Mouse (Mus musculus) CH12.LX (cell line): ENCODE measurements at regions not wholly inside any gene's neighbourhood (a gene's known extent, or its start where the extent isn't known, plus 50 kb on each side); places are given as distances from the start of the nearest gene placed in this dataset.

Experiments
- DNase-seq: peaks from one replicate; pipeline ENCODE4 v3.0.0-alpha.2; 2013; ENCODE audit errors: extremely low read depth
- H3K27ac ChIP-seq: 2 replicates; pipeline ENCODE4 v1.5.1; 2012; ENCODE audit warnings: low read depth, mild to moderate bottlenecking, control low read depth, moderate library complexity; ENCODE audit not compliant: insufficient read depth
- H3K27me3 ChIP-seq: replicated peaks from 2 replicates; pipeline ENCODE3; 2012; ENCODE audit warnings: inconsistent platforms
- H3K36me3 ChIP-seq, 2 experiments: replicated peaks in 1 of 2; 2 replicates each; pipeline versions ENCODE3 to v1.6.1; 2012; ENCODE audit warnings: inconsistent platforms in 1 of 2, low read length in 1 of 2, mild to moderate bottlenecking in 1 of 2, mixed read lengths in 1 of 2, moderate library complexity in 1 of 2; ENCODE audit not compliant: control insufficient read depth in 1 of 2, insufficient read depth in 1 of 2
- H3K4me1 ChIP-seq, 2 experiments: 2 replicates each; pipeline ENCODE4 v1.6.1; 2012; ENCODE audit warnings: inconsistent platforms in 1 of 2, moderate library complexity in 1 of 2; ENCODE audit not compliant: insufficient read depth in 2 of 2, control insufficient read depth in 1 of 2
- H3K4me2 ChIP-seq: 2 replicates; pipeline ENCODE4 v1.6.1; 2012; ENCODE audit warnings: low read depth, mild to moderate bottlenecking, control low read depth; ENCODE audit not compliant: poor library complexity, insufficient read depth, severe bottlenecking
- H3K4me3 ChIP-seq, 3 experiments: fragments of 150-350 bp in 1 of 3; sonication (generic) in 1 of 3; replicated peaks in 1 of 3; 2 replicates each; pipeline versions ENCODE3 to v1.5.1; 2011 to 2012; ENCODE audit warnings: low read depth in 2 of 3, low read length in 2 of 3, mild to moderate bottlenecking in 2 of 3, moderate library complexity in 2 of 3, control low read depth in 1 of 3, improper control_type of control experiment in 1 of 3, inconsistent platforms in 1 of 3, mixed read lengths in 1 of 3; ENCODE audit not compliant: poor library complexity in 1 of 3
- H3K79me2 ChIP-seq: replicated peaks from 2 replicates; pipeline ENCODE4 v1.6.1; 2012; ENCODE audit warnings: mild to moderate bottlenecking, moderate library complexity; ENCODE audit not compliant: control insufficient read depth, poor library complexity, insufficient read depth, severe bottlenecking; ENCODE audit errors: extremely low read depth
- H3K9ac ChIP-seq: 2 replicates; pipeline ENCODE4 v1.6.1; 2012; ENCODE audit warnings: low read depth, mild to moderate bottlenecking, control low read depth, moderate library complexity; ENCODE audit not compliant: insufficient read depth
- H3K9me3 ChIP-seq: replicated peaks from 2 replicates; pipeline ENCODE3; 2012; ENCODE audit warnings: low read length, inconsistent platforms, mixed read lengths
- BHLHE40 ChIP-seq: IDR thresholded peaks from 2 replicates; pipeline ENCODE4 v1.6.1; 2011; ENCODE audit warnings: mild to moderate bottlenecking, low read depth, low read length, improper control_type of control experiment
- CTCF ChIP-seq, 2 experiments: IDR thresholded peaks in 1 of 2; conservative IDR thresholded peaks in 1 of 2; 2 replicates each; pipeline ENCODE4 v1.5.1; 2011 to 2012; ENCODE audit warnings: low read depth in 2 of 2, low read length in 2 of 2, improper control_type of control experiment in 1 of 2, inconsistent platforms in 1 of 2, mild to moderate bottlenecking in 1 of 2, moderate library complexity in 1 of 2
- ELF1 ChIP-seq: IDR thresholded peaks from 2 replicates; pipeline ENCODE4 v1.6.1; 2014; ENCODE audit warnings: low read depth, mild to moderate bottlenecking, inconsistent platforms, low read length, improper control_type of control experiment
- EP300 ChIP-seq: IDR thresholded peaks from 2 replicates; pipeline ENCODE4 v1.6.1; 2011; ENCODE audit warnings: low read length, improper control_type of control experiment
- GABPA ChIP-seq: IDR thresholded peaks from 2 replicates; pipeline ENCODE4 v1.6.1; 2012; ENCODE audit warnings: low read depth, low read length, improper control_type of control experiment, inconsistent platforms; ENCODE audit not compliant: insufficient replicate concordance
- IRF4 ChIP-seq: IDR thresholded peaks from 2 replicates; pipeline ENCODE4 v1.6.1; 2014; ENCODE audit warnings: low read depth, mild to moderate bottlenecking, inconsistent platforms, low read length, improper control_type of control experiment
- JUN ChIP-seq: IDR thresholded peaks from 2 replicates; pipeline ENCODE4 v1.6.1; 2011; ENCODE audit warnings: low read depth, mild to moderate bottlenecking, low read length, improper control_type of control experiment, moderate library complexity; ENCODE audit not compliant: insufficient read depth
- KAT2A ChIP-seq: IDR thresholded peaks from 2 replicates; pipeline ENCODE4 v1.6.1; 2012; ENCODE audit warnings: low read length, improper control_type of control experiment, inconsistent platforms; ENCODE audit not compliant: insufficient replicate concordance
- MAFK ChIP-seq: IDR thresholded peaks from 2 replicates; pipeline ENCODE4 v1.6.1; 2011; ENCODE audit warnings: low read length, improper control_type of control experiment; ENCODE audit not compliant: insufficient replicate concordance
- MYC ChIP-seq: IDR thresholded peaks from 2 replicates; pipeline ENCODE4 v1.6.1; 2011; ENCODE audit warnings: low read depth, mild to moderate bottlenecking, improper control_type of control experiment, low read length
- NRF1 ChIP-seq: IDR thresholded peaks from 2 replicates; pipeline ENCODE4 v1.6.1; 2014; ENCODE audit warnings: low read depth, mild to moderate bottlenecking, inconsistent platforms, low read length, improper control_type of control experiment, moderate library complexity
- PAX5 ChIP-seq: IDR thresholded peaks from 2 replicates; pipeline ENCODE4 v1.6.1; 2012; ENCODE audit warnings: low read length, inconsistent platforms, mixed read lengths
- POLR2AphosphoS2 ChIP-seq: IDR thresholded peaks from 2 replicates; pipeline ENCODE4 v1.6.1; 2011; ENCODE audit warnings: low read depth, low read length, improper control_type of control experiment
- RAD21 ChIP-seq: IDR thresholded peaks from 2 replicates; pipeline ENCODE4 v1.6.1; 2011; ENCODE audit warnings: low read depth, mild to moderate bottlenecking, low read length, improper control_type of control experiment, moderate library complexity
- SIN3A ChIP-seq: IDR thresholded peaks from 2 replicates; pipeline ENCODE4 v1.6.1; 2012; ENCODE audit warnings: low read length, improper control_type of control experiment, inconsistent platforms
- SMC3 ChIP-seq: IDR thresholded peaks from 2 replicates; pipeline ENCODE4 v1.6.1; 2011; ENCODE audit warnings: low read depth, low read length, improper control_type of control experiment
- TBP ChIP-seq: conservative IDR thresholded peaks from 2 replicates; pipeline ENCODE4 v1.6.1; 2011; ENCODE audit warnings: low read depth, low read length, improper control_type of control experiment
- UBTF ChIP-seq: IDR thresholded peaks from 2 replicates; pipeline ENCODE4 v1.6.1; 2012; ENCODE audit warnings: low read depth, mild to moderate bottlenecking, inconsistent platforms, low read length, improper control_type of control experiment, moderate library complexity
- ZKSCAN1 ChIP-seq: IDR thresholded peaks from 2 replicates; pipeline ENCODE4 v1.6.1; 2012; ENCODE audit warnings: low read depth, inconsistent platforms, low read length, improper control_type of control experiment, borderline replicate concordance
- ZMIZ1 ChIP-seq: IDR thresholded peaks from 2 replicates; pipeline ENCODE4 v1.6.1; 2012; ENCODE audit warnings: low read depth, mild to moderate bottlenecking, inconsistent platforms, low read length, improper control_type of control experiment
- dilution Hi-C: fragments of 300-500 bp; cut with MboI; formaldehyde crosslinking; loops from 2 replicates; pipeline ENCODE4 v1.14.3; 2020; ENCODE audit warnings: low sequenced_read_pairs; ENCODE audit not compliant: extremely low pct_unique_long_range_greater_than_20kb, extremely low pct_ligation_motif_present
- in situ Hi-C: fragments of 300-500 bp; cut with MboI; formaldehyde crosslinking; loops from 3 replicates; pipeline ENCODE4 v1.14.3; 2019; ENCODE audit warnings: low sequenced_read_pairs, low pct_ligation_motif_present, low pct_unique_long_range_greater_than_20kb, mixed read lengths

GRCm38 (mm10) chr5:142325560-142325959 is 75.7 kb upstream of the Foxk1 start:
- no peaks in the 10 kb centered on the region for H3K9me3 ChIP-seq
- H3K27ac ChIP-seq = no peak overlapping the region
- H3K79me2 ChIP-seq = no peaks in the 10 kb centered on the region
- peaks cover 35% of the 10 kb centered on the region for H3K27me3 ChIP-seq
- dilution Hi-C loops (no loop called here), in situ Hi-C loops (no loop called here)
- H3K9ac ChIP-seq = no peak overlapping the region
- no peak for DNase-seq
- no peak overlapping the region for H3K4me3 ChIP-seq
- H3K4me1 ChIP-seq = peaks cover 0 to 3% of the 10 kb centered on the region in 2 experiments; a peak in 2 of 4 replicates
- no peak for TF ChIP-seq UBTF
- peak in 1 of 2 experiments; percentile 22; a peak in 2 of 4 replicates for TF ChIP-seq CTCF (conservative IDR thresholded peaks at IDR 0.05 in 1 of 2, IDR thresholded peaks at IDR 0.05 in 1 of 2; ENCODE audit: low read depth in 2 of 2, low read length in 2 of 2)
- H3K36me3 ChIP-seq = no peaks in the 10 kb centered on the region
- H3K4me2 ChIP-seq = no peak overlapping the region

GRCm38 (mm10) chr5:142327261-142327660 is 74.0 kb upstream of the Foxk1 start:
- Histone ChIP-seq H3K9ac (no peak overlapping the region), H3K4me2 (no peak overlapping the region), H3K9me3 (no peaks in the 10 kb centered on the region), H3K27ac (no peak overlapping the region), H3K4me3 (no peak overlapping the region), H3K27me3 (peaks cover 18% of the 10 kb centered on the region), H3K36me3 (no peaks in the 10 kb centered on the region), H3K79me2 (no peaks in the 10 kb centered on the region), H3K4me1 (peaks cover 0 to 3% of the 10 kb centered on the region in 2 experiments; a peak in 2 of 4 replicates)
- in situ Hi-C loops (no loop called here), dilution Hi-C loops (no loop called here)
- TF ChIP-seq RAD21 (peak; percentile 36), BHLHE40 (no peak), SMC3 (peak; percentile 33), CTCF (conservative IDR thresholded peaks at IDR 0.05 in 1 of 2, IDR thresholded peaks at IDR 0.05 in 1 of 2; ENCODE audit: low read depth in 2 of 2, low read length in 2 of 2) (peak in 1 of 2 experiments; percentile 66; a peak in 3 of 4 replicates), POLR2AphosphoS2 (no peak)
- DNase-seq = peak; percentile 54

DNA sequence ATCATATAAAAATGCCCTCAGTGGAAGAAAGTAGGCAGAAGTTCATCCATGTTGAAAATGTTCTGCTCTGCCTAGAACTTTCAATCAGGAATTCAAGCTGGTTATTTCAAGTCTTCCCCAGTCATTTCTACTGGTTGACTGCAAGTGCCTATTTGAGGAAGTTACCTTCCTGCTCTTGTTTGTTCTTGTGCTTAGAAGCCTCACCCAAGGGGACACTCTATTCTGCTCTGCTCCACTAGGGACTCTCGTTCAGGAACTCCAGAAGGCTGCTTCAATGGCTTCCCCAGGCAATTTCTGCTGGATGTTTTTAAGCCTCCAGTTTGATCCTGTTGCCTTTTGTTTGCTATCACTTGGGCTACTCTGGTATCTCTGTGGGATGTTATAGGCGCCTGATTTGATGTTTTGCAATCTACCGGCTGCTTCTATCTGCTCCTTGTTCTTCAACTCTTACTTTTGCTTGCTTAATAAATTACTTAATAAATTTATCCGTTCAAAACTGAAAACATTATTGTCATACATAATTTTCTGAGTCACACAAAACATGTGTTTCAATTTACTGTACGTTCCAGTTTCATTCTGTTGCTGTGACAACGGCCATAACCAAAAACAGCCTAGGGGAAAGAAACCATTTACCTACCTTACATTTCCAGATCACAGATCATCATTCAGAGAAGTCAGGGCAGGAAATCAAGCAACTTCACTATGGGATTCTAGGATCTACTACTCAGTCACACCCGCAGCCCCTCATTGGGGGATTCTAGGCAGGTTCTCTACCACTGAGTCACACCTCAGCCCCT is 71.4 kb upstream of the Foxk1 start:
- Histone ChIP-seq H3K27ac (no peak overlapping the region), H3K9me3 (no peaks in the 10 kb centered on the region), H3K4me3 (no peak overlapping the region), H3K9ac (no peak overlapping the region), H3K4me1 (peaks cover 0 to 2% of the 10 kb centered on the region in 2 experiments; a peak in 2 of 4 replicates), H3K27me3 (peaks cover 7% of the 10 kb centered on the region), H3K79me2 (no peaks in the 10 kb centered on the region), H3K36me3 (no peaks in the 10 kb centered on the region), H3K4me2 (no peak overlapping the region)
- DNase-seq = no peak
- no peak for TF ChIP-seq UBTF
- TF ChIP-seq IRF4 = no peak
- no peak for TF ChIP-seq ZMIZ1
- no peak for TF ChIP-seq TBP
- TF ChIP-seq MYC = no peak
- no peak for TF ChIP-seq KAT2A
- no peak for TF ChIP-seq ELF1
- no peak for TF ChIP-seq PAX5
- TF ChIP-seq EP300 = no peak
- TF ChIP-seq POLR2AphosphoS2 = no peak
- TF ChIP-seq JUN = no peak
- TF ChIP-seq SIN3A = no peak
- no peak for TF ChIP-seq MAFK
- TF ChIP-seq ZKSCAN1 = no peak
- no peak for TF ChIP-seq NRF1
- TF ChIP-seq BHLHE40 = no peak
- no peak for TF ChIP-seq GABPA
- TF ChIP-seq SMC3 = no peak
- in situ Hi-C loops (no loop called here), dilution Hi-C loops (no loop called here)
